Mouse (Mus musculus) skeletal muscle tissue, adult 2 months (tissue): Measurements from ENCODE around the gene Prpsap1.

Experiments
- DNase-seq: peaks from one replicate; pipeline ENCODE4 v3.0.0-alpha.2; 2012; ENCODE audit warnings: low read depth, low spot score

The Prpsap1 gene

GRCm38 (mm10) chr11:116443935-116444334, 50.1 kb downstream of the Prpsap1 start:
- DNase-seq, result no peak

GRCm38 (mm10) chr11:116443311-116443710, 50.7 kb downstream of the Prpsap1 start:
- no peak for DNase-seq

- DNase-seq, result no peak
Measured at GRCm38 (mm10) chr11:116442867-116443177, 51.2 kb downstream of the Prpsap1 start.

GRCm38 (mm10) chr11:116442129-116442866, 51.7 kb downstream of the Prpsap1 start:
- no peak for DNase-seq

GRCm38 (mm10) chr11:116440408-116441068, 53.5 kb downstream of the Prpsap1 start:
- peak; percentile 51 for DNase-seq

- DNase-seq, result no peak
Measured at GRCm38 (mm10) chr11:116439269-116440240, 54.4 kb downstream of the Prpsap1 start.

- DNase-seq, result peak; percentile 70
Measured at GRCm38 (mm10) chr11:116437541-116437940, 56.5 kb downstream of the Prpsap1 start.

- peak; percentile 90 for DNase-seq
Measured at GRCm38 (mm10) chr11:116436725-116437331, 57.2 kb downstream of the Prpsap1 start.

- no peak for DNase-seq
Measured at GRCm38 (mm10) chr11:116435992-116436724, 57.8 kb downstream of the Prpsap1 start.

- DNase-seq, result no peak
Measured at GRCm38 (mm10) chr11:116434967-116435752, 58.8 kb downstream of the Prpsap1 start.

GRCm38 (mm10) chr11:116434287-116434966, 59.6 kb downstream of the Prpsap1 start:
- DNase-seq, result peak; percentile 71

- peak; percentile 99 for DNase-seq
Measured at GRCm38 (mm10) chr11:116433356-116434286, 60.4 kb downstream of the Prpsap1 start, which contains the start of gene Ubald2. Gene Ubald2 (plus strand): TSS chr11:116434094.

GRCm38 (mm10) chr11:116432593-116433355, 61.2 kb downstream of the Prpsap1 start:
- DNase-seq, result no peak

- DNase-seq, result no peak
Measured at GRCm38 (mm10) chr11:116432127-116432526, 61.9 kb downstream of the Prpsap1 start.

GRCm38 (mm10) chr11:116431428-116432077, 62.4 kb downstream of the Prpsap1 start:
- no peak for DNase-seq

GRCm38 (mm10) chr11:116430723-116431427, 63.1 kb downstream of the Prpsap1 start:
- no peak for DNase-seq
